Mouse (Mus musculus) ES-CJ7 (cell line): ENCODE results near the gene Ube2l6.
A peak's percentile ranks its signal among the peaks of the same experiment; 100 is the strongest.

Experiments
- DNase-seq: peaks from one replicate; pipeline ENCODE4 v3.0.0; 2011; ENCODE audit warnings: low read depth, low spot score

Gene Ube2l6

DNA sequence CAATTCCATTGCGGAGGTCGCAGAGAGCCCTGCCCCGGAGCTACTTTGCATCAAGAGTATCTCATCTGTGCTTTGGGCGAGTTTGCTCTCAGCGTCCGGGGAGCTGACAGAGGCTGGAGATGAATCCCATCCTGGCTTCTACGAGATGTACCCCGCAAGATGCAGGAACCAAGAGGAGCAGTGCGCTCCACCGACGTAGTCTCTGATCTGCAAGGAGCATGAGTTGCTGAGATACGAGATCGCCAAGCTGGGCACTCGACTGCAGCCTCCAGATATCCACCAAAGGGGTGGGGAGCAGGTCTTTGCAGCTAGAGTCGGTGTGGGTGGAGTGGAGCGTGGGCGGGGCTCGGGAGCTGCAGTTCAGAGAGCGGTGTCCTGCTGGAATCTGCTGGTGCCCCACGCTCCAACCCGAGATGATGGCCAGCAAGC lies at the start of gene Ube2l6:
Ube2l6 (plus strand) TSS at position 336 of the 429 bp plus-strand sequence.
- DNase-seq, result peak; percentile 57

DNA sequence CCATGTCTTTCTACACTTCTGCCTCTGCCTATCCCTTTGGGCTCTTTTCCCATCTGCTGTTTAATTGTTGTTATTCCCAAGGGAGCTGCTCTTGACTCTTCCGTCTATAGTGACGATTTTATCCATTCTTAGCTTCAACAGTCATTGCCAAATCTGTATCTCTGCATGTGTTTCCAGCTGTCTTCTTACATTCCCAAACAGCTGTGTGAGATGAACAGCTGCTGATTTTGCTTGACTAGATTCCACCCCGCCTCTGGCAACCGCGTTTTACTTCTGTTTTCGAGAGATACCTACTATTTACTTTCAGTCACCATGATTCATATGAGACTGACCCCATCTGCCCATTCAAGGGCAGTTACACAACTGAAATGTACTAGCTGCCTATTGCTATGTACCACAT lies 48.5 kb upstream of the Ube2l6 start:
- no peak for DNase-seq

DNA sequence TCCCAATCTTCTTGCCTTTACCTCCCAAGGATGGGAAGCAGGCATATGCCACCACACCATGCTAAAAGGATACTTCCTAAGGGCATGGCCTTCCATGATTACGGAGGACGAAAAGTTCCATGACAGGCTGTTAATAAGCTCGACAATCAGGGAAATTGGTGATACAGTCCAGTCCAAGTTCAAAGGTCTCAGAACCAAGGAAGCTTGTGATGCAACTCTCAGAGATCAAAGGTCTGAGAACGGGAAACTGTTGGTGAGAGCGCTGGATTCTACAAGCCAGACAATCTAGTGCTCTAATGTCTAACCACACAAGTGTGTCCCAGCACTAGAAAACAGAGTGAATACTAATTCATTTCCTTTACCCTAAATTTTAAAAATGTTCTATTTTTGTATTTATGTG lies 42.4 kb upstream of the Ube2l6 start:
- no peak for DNase-seq

DNA sequence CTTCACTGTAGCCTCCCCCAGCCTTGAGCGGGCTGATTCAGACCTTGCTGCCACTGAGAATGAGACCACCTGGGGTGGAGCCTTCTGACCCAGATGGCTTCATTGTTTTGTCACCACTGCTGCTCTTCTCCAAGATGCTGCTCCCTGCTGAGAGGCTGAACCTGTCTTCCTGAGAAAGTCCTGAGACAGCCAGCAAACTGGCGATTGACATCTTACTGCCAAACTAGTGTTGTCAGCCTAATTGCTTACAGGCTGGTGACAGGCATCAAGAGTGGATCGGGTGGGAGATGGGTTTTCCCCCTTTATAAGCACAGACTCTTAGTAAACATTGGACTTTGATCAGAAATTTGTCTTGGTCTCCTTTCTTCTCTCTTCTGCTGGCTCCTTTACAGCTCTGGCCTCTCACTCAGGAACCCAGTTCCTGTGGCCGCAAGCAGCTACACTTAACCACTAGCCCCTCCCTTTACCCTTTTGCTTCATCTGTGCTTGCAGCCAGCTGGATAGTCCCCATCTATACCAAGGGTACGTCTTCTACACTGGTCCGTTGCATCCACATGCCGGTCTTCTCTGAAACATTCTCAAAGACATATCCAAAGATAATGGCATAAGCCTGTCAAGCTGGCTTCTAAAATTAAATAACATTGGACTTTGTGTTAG lies 41.5 kb upstream of the Ube2l6 start:
- peak; percentile 57 for DNase-seq

DNA sequence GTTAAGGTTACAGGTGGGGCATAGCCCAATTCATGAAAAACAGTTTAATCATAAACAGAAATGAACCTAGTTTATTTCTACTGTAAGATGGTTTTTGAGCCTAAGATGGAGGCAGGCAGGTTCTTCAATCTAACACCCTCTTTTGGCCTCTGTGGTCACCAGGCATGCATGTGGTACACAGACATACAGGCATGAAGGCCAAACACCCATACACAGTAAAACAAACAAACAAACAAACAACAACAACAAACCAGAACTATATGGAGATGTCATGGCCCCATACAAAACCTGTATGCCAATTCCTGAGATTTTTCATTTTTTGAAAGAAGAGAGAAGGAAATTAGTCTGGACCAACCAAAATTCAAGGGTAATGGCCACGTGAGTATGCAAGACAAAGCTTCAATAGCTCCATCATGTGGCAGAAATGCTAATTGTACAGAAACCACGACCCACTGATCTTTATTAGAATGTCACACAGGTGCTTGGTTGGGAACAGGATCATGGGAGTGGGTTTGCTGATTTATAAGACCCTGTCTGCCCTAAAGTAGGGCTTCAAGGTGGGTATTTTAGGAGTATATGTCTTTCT lies 40.0 kb upstream of the Ube2l6 start:
- DNase-seq, result peak; percentile 65

DNA sequence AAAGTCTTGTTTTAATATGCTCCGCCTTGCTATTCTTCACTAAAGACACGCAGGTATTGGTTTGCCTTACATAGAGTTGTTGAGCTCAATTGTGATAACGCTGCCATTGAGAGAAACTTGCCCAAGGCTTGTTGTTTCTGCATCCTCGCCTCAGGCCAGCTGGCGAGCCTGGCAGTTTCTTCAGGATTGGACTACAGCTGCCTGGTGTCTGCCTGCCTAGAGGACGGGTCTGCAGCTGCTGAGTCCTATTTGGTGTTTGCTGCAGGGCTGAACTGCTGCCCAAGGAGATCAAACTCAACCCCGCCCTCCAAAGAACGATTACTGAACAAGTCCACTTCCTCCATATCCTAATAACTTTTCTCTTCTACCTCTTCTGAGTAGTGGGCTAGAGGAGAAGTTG lies 37.9 kb upstream of the Ube2l6 start:
- no peak for DNase-seq

DNA sequence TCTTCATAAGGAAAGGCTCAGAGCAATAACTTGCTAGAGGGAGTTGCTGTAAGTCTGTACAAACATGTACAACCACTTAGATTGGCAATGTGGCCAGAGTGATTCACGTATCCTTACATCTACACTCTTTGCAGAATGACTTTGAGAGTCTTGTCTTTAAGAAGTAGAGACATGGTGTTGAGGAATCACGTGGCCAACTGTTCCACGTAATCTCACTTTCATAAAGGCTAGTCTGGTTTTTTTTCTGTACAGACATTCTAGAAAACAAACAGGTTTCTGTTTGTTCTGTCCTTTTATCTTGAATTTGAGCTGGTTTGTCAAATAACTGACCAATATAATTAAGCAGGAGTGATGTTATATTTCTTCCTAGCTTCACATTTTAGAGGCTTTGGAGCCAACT lies 37.3 kb upstream of the Ube2l6 start:
- DNase-seq, result no peak

DNA sequence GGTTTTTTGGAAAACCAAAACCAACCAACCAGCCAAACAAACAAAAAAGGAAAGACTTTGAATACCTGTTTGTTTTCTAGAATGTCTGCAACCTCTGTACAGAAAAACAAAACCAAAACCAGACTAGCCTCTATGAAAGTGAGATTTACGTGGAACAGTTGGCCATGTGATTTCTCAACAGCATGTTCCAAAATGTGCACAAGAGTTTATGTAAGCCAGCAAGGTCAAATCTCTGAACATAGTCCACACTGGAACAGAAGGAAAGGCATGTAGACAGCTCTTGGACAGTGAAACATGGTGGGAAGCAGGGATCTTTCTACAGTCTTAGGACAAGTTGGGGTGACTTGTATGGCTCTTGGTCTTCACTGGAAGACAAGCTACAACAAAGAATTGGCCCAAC lies 36.8 kb upstream of the Ube2l6 start:
- DNase-seq, result no peak

DNA sequence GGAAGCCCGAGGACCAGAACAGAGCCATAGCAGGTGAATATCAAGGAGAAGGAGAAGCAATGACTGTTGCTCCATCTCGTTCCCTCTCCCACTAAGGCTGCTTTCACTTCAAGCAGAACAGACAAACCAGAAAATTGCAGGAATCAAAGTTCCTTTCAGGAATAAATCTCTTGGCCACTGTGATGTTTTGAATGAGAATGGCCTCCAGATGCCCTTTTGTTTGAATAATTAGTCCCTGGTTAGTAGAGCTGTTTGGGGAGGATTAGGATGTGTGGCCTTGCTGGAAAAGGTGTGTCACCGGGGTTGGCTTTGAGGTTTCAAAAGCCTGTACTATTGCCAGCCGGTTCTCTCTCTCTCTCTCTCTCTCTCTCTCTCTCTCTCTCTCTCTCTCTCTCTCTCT lies 36.3 kb upstream of the Ube2l6 start:
- DNase-seq, result peak; percentile 71

DNA sequence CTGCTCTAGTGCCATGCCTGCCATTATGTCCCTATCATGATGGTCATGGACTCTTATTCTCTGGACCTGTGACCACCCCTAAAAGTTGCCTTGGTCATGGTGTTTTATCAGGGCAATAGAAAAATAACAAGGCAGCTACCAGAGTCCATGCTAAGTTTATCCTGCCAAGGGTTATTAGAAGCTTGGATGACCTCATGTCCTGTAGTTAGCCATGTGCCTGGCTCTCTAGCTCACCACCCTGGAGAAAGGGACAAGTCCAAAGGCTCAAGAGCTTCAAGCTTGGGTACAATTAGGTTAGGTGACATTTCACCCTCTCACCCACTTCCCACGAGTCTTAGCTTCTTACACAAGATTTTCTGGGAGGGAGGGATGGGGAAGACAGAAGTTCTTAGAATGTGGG lies 35.8 kb upstream of the Ube2l6 start:
- DNase-seq, result no peak

DNA sequence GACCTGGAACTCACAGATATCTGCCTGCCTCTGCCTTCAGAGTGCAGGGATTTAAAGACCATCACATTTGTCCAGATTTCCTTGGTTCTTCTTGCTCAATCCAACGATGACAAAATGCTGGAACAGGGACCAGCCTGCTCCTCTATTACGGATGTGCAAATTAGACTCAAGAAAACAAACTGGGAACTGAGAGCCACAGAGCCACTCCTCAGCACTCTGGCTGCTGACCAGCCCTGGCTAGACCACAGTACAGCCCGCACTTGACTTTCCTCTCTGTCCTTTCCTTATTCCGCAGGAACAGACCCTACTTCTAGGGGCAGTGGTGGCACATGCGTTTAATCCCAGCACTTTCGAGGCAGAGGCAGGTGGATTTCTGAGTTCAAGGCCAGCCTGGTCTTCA lies 28.1 kb upstream of the Ube2l6 start:
- no peak for DNase-seq

DNA sequence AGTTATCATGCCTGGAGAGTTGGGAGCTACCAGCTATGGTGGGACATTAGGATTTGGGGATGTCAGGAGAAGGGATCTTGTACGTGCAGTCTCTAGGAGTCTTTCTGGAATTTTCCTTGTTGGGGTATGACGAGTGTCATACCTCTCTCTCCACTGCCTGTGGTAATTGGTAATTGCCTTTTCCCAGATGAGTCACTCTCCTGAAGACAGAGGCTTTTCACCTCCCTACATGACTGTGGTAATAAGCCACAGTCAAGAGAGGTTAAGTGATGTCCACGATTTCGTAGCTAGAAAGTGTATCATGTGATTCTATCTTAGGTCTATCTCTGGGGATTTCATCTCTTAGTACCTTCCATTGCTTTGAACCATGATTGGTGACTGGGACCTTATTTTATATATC lies 26.2 kb upstream of the Ube2l6 start:
- DNase-seq, result no peak

DNA sequence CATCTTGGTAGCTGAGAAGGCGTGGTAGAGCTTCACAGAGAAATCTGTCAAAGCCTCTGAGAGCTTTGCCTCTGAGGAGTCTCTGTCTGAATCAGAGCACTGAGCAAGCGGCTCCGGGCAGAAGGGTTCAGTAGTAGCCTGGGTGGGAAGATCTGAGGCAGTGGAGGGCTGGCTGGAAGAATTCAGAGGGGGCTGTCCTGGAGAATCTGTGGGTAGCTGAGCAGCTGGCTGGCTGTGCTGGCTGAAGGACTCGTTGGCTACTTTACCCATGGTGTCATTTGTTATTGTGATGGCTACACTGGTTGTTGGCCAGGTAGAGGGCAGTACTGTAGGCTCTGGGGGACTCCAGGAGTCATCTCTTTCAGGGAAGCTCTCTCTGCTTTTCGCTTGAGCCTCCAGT lies 25.4 kb upstream of the Ube2l6 start:
- DNase-seq, result no peak

DNA sequence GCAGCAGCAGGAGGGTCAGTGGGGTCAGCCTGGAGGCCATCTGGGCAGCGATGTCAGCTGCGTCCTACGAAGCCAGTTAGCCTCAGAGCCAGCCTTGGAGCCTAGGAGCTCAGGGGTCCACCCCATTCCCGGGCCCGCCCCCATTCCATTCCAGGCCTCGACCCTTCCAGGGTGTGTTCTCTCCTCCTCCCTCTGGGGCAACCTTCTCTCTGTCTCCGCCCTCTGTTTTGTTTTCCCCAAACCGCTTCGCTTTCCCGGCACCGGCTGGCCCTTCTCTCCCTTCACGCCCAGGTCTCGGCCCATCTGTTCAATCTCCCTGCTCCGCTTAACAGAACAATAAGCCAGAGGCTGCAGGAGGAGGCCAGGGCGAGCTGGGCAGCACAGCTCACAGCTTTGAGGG lies 23.9 kb upstream of the Ube2l6 start:
- peak; percentile 86 for DNase-seq

DNA sequence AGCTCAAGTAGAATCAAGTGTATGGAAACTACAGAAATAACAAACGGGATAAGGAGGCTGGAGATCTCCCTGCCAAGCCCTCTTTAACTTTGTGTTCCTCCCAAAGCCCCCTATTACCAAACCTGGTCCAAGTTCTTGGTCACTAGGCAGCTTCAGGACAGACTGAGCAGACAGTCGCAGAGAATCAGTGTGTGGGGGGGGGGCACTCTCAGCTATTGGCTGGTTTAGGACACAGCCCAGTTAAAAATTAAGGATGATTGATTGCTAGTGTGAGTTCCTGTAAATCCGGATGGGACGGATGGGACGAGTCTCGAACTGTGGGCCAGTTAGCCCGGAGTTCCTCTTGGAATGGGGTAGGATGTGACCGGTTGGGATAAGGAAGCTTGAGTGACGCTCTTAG lies 23.4 kb upstream of the Ube2l6 start, which contains the start of gene Serping1:
Serping1 (minus strand) TSS at position 204 of the 400 bp plus-strand sequence.
- DNase-seq, result no peak

DNA sequence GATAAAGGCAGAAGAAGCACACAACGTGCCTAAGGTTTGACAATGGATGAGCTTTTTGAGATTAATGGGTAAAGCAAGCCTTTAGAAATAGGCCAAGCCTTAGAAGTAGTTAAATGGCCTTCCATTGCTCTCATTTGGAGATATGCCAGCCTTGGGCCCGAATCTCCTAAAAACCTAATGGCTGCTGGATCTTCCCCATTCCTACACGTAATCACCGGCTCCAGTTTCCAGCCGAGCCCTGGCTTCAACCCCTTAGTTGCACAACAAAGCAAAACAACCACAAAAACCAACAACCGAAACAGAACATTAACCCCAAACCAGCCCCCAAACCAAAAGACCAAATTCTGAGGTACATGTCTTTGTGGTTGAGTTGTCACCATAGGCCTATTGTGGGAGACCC lies 23.0 kb upstream of the Ube2l6 start:
- DNase-seq, result no peak

DNA sequence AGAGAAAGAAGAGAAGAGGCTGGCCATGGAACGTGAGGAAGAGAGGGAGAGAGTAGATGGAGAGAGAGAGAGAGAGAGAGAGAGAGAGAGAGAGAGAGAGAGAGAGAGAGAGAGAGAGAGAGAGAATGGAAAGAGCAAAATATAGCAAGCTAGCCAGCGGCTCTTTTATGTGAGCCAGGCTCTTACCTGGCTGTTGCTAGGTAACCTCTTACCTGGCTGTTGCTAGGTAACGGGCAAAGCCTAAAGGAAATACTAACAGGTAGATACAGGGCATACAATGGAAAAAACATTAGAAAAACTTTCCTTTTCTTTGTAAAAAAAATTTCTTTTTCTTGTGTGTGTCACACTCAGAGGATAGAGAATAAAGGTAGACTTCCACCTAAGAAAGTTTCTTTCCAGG lies 20.9 kb upstream of the Ube2l6 start:
- no peak for DNase-seq

DNA sequence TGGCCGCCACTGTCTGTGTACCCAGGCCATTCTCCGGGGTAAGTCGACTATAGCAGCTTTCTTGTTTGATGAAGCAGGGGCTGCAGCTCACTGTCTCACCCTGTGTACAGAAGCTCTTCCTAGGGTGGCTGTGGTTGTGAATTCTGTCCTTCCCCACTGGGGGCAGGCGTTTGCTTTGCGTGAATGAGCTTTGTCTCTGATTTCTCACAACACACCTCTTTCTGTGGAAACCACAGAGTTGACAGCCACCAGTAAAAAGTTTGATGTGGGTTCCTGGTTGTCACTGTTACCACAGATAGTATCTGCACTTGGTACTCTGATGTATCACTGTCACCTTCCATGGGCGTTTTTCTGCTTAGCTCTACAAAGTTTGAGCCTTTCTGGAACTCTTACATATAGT lies 19.4 kb upstream of the Ube2l6 start:
- peak; percentile 67 for DNase-seq

DNA sequence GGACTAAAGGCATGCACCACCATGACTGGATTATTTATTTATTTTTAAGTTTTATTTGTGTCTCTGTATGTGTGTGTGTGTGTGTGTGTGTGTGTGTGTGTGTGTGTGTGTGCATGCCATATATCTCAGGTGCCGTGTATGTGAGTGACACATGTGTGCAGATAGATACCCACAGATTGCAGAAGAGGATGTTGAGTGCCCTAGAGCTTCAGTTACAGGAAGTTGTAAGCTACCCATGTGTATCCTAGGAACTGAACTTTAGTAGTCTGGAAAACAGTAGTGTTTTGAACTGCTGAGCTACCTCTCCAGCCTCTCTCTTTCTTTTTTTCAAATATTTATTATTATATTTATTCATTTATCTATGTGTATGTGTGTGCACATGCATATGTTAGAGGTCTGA lies 15.3 kb upstream of the Ube2l6 start:
- no peak for DNase-seq

DNA sequence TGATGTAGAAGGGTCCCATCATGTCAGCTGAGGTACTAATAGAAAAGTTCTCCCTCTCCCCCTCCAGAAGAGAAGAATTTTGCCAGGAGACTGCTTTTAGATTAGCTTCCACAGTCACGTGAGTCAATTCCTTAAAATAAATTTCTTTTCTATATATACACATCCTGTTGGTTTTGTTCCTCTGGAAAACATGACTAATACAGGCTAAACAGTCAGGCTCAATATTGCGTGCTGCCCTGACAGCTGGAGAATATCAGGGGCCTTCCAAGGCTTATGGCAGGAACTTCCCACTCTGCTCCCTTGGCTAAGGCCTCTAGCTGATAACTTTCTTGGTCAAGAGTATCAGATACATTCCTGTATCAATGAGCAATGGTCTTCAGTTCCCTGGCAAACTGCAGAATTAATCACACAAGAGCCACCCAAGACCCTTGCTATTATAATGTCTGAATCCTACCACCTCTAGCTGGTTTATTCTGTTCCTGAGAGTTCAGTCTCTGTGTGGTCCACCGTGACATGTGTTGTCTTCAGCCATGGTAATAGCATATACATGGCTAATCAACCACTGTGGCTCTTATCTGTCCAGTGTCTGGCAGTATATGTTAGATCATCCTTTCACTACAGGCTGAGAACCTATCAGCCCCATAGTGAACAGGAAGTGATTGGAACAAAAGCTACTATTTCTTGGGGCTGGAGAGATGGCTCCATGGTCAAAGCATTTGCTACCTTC lies 14.6 kb upstream of the Ube2l6 start:
- DNase-seq, result no peak

DNA sequence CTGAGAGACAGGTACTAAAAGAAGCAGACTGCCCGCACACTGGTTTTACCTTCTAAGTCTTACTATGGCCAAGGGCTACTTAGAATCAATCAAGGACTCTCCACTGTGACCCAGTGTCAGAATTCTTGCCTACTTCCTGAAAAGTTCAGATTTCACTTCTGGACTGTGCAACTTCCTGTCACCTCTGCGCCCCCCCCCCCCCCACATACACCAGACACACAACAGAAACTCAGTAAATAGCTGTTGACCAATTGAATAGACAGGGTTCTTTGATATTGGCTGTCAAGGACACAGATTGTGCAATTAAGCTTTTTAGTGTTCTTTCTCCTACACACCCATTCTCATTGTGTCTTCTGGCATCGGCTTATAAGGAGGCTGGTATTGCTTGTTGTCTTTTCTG lies 10.3 kb upstream of the Ube2l6 start:
- no peak for DNase-seq

DNA sequence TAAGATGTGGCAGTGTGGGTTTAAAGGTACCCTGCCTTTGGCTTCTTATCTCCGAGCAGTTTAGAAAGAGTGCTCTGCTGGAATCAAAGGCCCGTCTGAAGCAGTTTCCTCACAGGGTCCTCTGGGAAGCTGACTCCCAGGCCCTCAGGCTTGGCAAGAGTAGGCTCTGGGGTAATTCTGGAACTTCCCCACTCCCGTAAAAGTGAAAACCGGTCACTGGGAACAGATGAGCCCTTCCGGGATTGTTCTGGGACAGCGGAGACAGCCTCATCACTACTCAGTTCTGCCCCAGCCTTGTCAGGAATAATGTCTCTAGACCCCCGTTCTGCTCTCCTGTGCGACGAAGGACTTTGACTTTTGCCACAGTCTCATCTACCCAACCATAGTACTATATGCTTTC lies 8.2 kb upstream of the Ube2l6 start:
- no peak for DNase-seq

DNA sequence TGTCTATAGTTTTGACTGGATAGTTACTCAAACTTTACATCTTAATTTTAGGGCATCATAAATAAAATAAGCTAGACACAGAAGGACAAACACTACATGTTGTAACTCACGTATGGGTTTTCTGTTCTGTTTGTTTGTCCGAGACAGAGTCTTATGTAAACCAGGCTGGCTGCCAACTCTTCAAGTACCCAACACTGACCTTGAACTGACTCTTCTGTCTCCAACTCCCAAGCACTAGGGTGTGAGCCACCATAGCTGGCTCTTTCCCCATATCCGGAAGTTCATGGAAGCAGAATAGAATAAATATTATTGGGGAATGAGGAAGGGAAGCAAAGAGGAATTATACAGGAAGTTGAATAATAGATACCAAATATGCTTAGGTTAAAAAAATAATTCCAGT lies 6.1 kb upstream of the Ube2l6 start:
- no peak for DNase-seq
